15 mouse cellular contexts compared by ENCODE assay signal in genomic region chr15:28873001-28873400, GRCm38 (mm10).
"Had no signal": no experiment of that assay in that cellular context is flagged by ENCODE, and none has a peak within 500 bp of the region (broad histone marks: within the 10 kb centered on the region; RNA-seq: fewer than 3 reads in every experiment).

No protein-coding gene starts in this region.

- H3K27me3 ChIP-seq: limb, embryonic 12.5 days; liver, embryonic 13.5 days; lung, embryonic 15.5 days; midbrain, embryonic 13.5 days; stomach, embryonic 15.5 days had no signal

- H3K36me3 ChIP-seq: limb, embryonic 12.5 days; liver, embryonic 13.5 days; lung, embryonic 15.5 days; midbrain, embryonic 13.5 days; stomach, embryonic 15.5 days had no signal

- H3K27ac ChIP-seq: kidney, postnatal 0 days; limb, embryonic 12.5 days; liver, embryonic 13.5 days; lung, embryonic 15.5 days; midbrain, embryonic 13.5 days; stomach, embryonic 15.5 days had no signal

- H3K9ac ChIP-seq: limb, embryonic 12.5 days; liver, embryonic 13.5 days; liver, postnatal 0 days; lung, embryonic 15.5 days; midbrain, embryonic 13.5 days; stomach, embryonic 15.5 days had no signal

- H3K4me1 ChIP-seq: limb, embryonic 12.5 days; liver, embryonic 13.5 days; lung, embryonic 15.5 days; midbrain, embryonic 13.5 days; stomach, embryonic 15.5 days had no signal

- ATAC-seq: hindbrain, embryonic 16.5 days; inflammation-experienced regulatory T-cells, adult 6 months; liver, postnatal 0 days; midbrain, embryonic 13.5 days had no signal

- H3K4me3 ChIP-seq: limb, embryonic 12.5 days; liver, embryonic 13.5 days; lung, embryonic 15.5 days; midbrain, embryonic 13.5 days; stomach, embryonic 15.5 days had no signal

- H3K9me3 ChIP-seq: limb, embryonic 12.5 days; liver, embryonic 13.5 days; lung, embryonic 15.5 days; midbrain, embryonic 13.5 days; stomach, embryonic 15.5 days had no signal

- DNase-seq: kidney, adult 11 months; kidney, adult 9 months; kidney, postnatal 36 days; liver; liver, embryonic 13.5 days; liver, postnatal 0 days; lung, postnatal 14 days; thymus, postnatal 14 days had no signal

- H3K4me2 ChIP-seq: limb, embryonic 12.5 days; liver, embryonic 13.5 days; lung, embryonic 15.5 days; midbrain, embryonic 13.5 days; stomach, embryonic 15.5 days had no signal
